Mouse (Mus musculus) heart, embryonic 16.5 days (tissue): ENCODE data around the gene Abca13. TPM values are rescaled to one million over a fixed set of nuclear protein-coding genes. Genes with fewer than 3 reads are reported as not detected.
A peak's percentile ranks its signal among the peaks of the same experiment; 100 is the strongest.
"Not testable (repeated sequence)": the region's sequence is repeated elsewhere in the genome, so short reads cannot be mapped to it uniquely, and the experiment has no call there.

Experiments used
- ATAC-seq: fragments of 200-750 bp; cut with Nextera tagmentation; replicated peaks from 2 replicates; pipeline ENCODE4 v1.8.0; 2017; ENCODE audit warnings: moderate number of reproducible peaks; ENCODE audit not compliant: insufficient read depth, low FRiP score; ENCODE audit errors: extremely low read depth
- H3K27ac ChIP-seq: fragments of 300-500 bp; sonication (generic); 2 replicates; pipeline ENCODE4 v1.5.1; 2014; ENCODE audit warnings: mild to moderate bottlenecking, low read length, control low read depth, moderate library complexity
- H3K27me3 ChIP-seq: fragments of 300-500 bp; sonication (generic); 2 replicates; pipeline ENCODE4 v1.6.1; 2014; ENCODE audit warnings: low read length, mixed read lengths; ENCODE audit not compliant: control insufficient read depth, insufficient read depth
- H3K36me3 ChIP-seq: fragments of 300-500 bp; sonication (generic); 2 replicates; pipeline ENCODE4 v1.6.1; 2014; ENCODE audit not compliant: control insufficient read depth, insufficient read depth
- H3K4me1 ChIP-seq: fragments of 300-500 bp; sonication (generic); 2 replicates; pipeline ENCODE4 v1.6.1; 2014; ENCODE audit warnings: low read length, mixed read lengths; ENCODE audit not compliant: control insufficient read depth, insufficient read depth
- H3K4me2 ChIP-seq: fragments of 300-500 bp; sonication (generic); 2 replicates; pipeline ENCODE4 v1.6.1; 2014; ENCODE audit warnings: low read depth, mild to moderate bottlenecking, control low read depth, low read length
- H3K4me3 ChIP-seq: fragments of 300-500 bp; sonication (generic); 2 replicates; pipeline ENCODE4 v1.5.1; 2014; ENCODE audit warnings: mild to moderate bottlenecking, control low read depth, low read length
- H3K9ac ChIP-seq: fragments of 300-500 bp; sonication (generic); 2 replicates; pipeline ENCODE4 v1.6.1; 2014; ENCODE audit warnings: low read length, control low read depth
- H3K9me3 ChIP-seq: fragments of 300-500 bp; sonication (generic); replicated peaks from 2 replicates; pipeline ENCODE4 v1.6.1; 2016; ENCODE audit warnings: low read length; ENCODE audit not compliant: control insufficient read depth
- WGBS: fragments of 180-500 bp; shearing (Covaris S2); extraction: QIAGEN DNeasy Blood & Tissue Kit; methylation state at CpG from one replicate; pipeline ENCODE4 v1.1.7; 2014; 5-methylcytosine and 5-hydroxymethylcytosine counted together
- polyA plus RNA-seq: library from polyadenylated mRNA; unstranded; fragments of >200 nt; fragmentation: Nextera tagmentation; extraction: Ambion mirVana; gene quantifications from 2 replicates; pipeline ENCODE4 v1.2.1, GENCODE M21; 2015

Gene Abca13
- polyA plus RNA-seq, 1 experiment from 2014 or later, result 0.01 TPM

DNA sequence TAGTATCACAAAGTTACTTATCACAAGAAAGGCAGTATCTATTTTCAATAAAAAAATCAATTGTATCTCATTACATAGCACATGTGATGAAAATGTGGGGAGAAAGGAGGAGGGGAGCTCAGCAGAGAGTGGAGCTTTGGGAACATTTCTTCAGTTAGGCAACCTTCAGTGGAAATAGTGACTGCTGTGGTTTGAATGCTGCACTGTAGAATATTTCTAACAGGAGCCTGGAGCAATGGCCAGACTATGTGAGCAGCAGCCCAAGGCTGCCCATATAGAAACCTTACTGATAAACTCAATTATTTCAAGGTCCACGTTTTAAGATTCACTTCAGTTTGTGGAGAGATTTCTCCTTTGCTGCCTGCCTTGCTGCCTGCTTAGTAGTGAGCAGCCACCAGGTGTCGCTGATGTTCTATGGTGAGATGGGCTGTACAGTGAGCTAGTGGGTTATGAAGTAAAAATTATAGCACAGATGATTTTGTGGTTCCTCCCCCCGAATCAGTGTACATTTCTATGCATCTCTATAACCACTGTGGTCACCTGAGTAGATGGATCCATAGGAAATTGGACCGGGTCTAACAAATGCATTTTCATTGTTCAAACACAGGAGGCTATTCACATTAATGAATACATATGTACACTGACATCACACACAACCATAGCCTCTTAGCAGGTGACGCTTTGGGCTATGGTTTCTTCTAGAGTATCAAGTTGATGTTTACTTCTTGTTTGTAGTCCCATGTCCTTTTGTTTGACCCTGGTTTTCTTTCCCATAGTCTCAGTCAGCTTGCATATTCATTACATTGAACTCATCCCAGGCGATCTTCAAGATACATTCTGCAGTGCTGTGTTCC, 125.6 kb downstream of the Abca13 start:
- H3K9me3 ChIP-seq, result no peaks in the 10 kb centered on the region
- ATAC-seq, result no peak
- H3K9ac ChIP-seq, result no peak overlapping the region
- no peaks in the 10 kb centered on the region for H3K4me1 ChIP-seq
- H3K4me3 ChIP-seq, result no peak overlapping the region
- no peaks in the 10 kb centered on the region for H3K27me3 ChIP-seq
- H3K36me3 ChIP-seq, result no peaks in the 10 kb centered on the region
- 32% methylated on average over 6 of the region's 6 CpGs for WGBS
- H3K27ac ChIP-seq, result no peak overlapping the region
- no peak overlapping the region for H3K4me2 ChIP-seq

DNA sequence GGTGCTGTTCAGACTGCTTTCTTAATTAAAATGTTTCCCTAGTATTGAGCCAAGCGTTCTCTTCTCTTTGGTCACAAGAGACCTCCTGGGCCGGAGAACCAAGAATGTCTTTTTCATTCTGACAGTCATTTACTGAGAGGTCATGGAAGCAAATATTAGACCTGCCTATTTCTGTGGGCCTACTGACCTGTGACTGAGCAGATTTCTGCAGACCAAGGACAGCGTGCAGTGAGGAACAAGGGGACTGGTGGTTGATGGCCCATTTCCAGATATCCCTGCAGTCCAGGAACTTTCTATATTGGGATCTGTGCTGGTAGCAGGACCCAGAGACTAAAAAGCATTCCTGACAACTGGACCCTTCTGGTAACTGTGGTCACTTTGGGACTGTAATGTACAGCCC, 146.4 kb downstream of the Abca13 start:
- H3K4me1 ChIP-seq, result no peaks in the 10 kb centered on the region
- H3K9ac ChIP-seq, result no peak overlapping the region
- no peaks in the 10 kb centered on the region for H3K36me3 ChIP-seq
- H3K27ac ChIP-seq, result no peak overlapping the region; the same call in 1 of the 2 replicates
- 0 out of 2 replicates have a peak, but pooled peaks have one; percentile 37 for ATAC-seq
- no peaks in the 10 kb centered on the region for H3K9me3 ChIP-seq
- H3K27me3 ChIP-seq, result no peaks in the 10 kb centered on the region
- no peak overlapping the region for H3K4me2 ChIP-seq
- 69% methylated on average over 3 of the region's 3 CpGs for WGBS
- H3K4me3 ChIP-seq, result no peak overlapping the region

DNA sequence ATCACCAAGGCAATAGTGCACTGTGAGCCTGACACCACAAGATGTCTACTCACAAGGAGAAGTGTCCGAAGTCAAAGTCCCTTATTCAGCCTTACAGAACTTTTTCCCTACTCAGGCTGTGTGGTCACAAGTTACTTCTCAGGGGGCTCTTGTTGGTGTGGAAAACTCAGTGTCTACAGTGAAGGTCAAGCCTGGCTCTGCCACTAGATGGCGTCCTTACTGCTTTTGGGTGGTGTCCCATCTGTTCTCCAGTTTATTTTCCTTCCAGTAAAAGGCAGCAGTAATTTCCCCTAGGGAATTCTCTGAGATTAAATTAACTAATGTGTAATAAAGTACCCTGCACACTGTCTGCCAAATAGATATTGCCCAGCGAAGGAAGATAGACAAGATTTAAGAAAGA, 156.0 kb downstream of the Abca13 start:
- Histone ChIP-seq H3K9ac (no peak overlapping the region), H3K9me3 (no peaks in the 10 kb centered on the region), H3K4me2 (no peak overlapping the region), H3K36me3 (no peaks in the 10 kb centered on the region), H3K4me1 (no peaks in the 10 kb centered on the region), H3K27me3 (no peaks in the 10 kb centered on the region), H3K27ac (no peak overlapping the region), H3K4me3 (no peak overlapping the region)
- 43% methylated on average over 3 of the region's 3 CpGs for WGBS
- no peak for ATAC-seq

DNA sequence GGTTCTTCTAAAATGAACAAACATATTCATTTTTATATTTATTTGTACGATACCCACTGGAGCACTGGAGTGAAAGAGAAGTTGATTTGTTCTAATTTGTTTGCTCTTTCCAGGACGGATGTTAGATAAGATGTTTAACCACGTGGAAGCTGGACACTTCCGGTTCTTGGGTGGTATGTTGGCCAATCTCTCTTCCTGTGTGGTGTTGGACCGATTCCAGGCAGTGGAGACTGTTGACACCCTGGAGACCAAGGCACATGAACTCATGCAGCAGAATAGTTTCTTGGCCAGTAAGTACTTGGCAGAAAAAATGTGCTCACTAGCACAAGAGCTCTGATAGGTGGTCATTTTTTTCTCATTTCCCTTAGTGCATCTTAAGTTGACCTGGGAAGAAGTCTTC, 181.4 kb downstream of the Abca13 start:
- H3K27me3 ChIP-seq, result no peaks in the 10 kb centered on the region
- 38% methylated on average over 5 of the region's 5 CpGs for WGBS
- ATAC-seq, result no peak
- H3K4me2 ChIP-seq, result no peak overlapping the region
- H3K4me3 ChIP-seq, result no peak overlapping the region
- no peak overlapping the region for H3K27ac ChIP-seq
- no peaks in the 10 kb centered on the region; the same call in 1 of the 2 replicates for H3K4me1 ChIP-seq
- no peaks in the 10 kb centered on the region for H3K36me3 ChIP-seq
- H3K9ac ChIP-seq, result no peak overlapping the region
- H3K9me3 ChIP-seq, result no peaks in the 10 kb centered on the region

DNA sequence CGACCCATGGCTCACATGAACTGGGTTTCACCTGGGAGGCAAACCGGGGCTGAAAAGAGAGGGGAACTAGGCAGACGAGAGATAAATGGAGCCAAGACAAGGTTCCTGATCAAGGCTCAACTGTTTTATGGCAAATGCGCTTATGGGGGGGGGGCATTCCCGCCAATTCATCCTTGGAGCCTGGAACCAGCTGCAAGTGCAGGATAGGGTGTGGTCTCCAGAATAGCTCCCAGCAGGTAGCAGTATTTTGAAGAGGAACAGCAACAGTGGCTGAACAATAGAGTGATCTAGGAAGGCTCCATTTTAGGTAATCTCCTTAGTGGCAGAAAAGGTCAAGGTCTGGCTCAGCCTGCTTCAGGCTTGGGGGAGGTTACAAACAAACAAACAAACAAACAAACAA, 182.7 kb downstream of the Abca13 start:
- H3K27ac ChIP-seq, H3K36me3 ChIP-seq, H3K9me3 ChIP-seq, H3K4me1 ChIP-seq, H3K4me2 ChIP-seq, H3K9ac ChIP-seq, H3K27me3 ChIP-seq, ATAC-seq, H3K4me3 ChIP-seq: not testable (repeated sequence)
- WGBS, result 77% methylated on average over 5 of the region's 5 CpGs

DNA sequence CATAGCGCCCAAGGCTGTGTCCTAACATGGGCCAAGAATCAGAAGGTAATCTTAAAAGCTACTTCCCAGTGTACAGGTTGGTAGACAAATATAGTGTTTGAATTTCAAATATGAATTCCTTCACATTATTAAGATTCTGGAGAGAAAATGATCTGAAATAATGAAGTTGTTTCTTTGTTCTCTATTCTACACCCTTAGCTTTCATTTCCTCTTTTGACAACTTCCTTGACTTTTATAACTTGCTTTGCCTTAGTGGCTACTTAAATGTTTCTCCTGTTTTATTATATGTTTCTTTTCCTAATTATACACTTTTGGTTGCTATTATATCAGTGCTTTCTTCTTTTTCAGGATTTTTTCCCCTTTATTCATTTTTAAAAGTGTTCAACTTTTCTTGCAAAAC, 196.8 kb downstream of the Abca13 start:
- no peak overlapping the region for H3K4me3 ChIP-seq
- H3K27me3 ChIP-seq, result no peaks in the 10 kb centered on the region
- no peak for ATAC-seq
- no peak overlapping the region for H3K27ac ChIP-seq
- no peak overlapping the region for H3K9ac ChIP-seq
- H3K4me1 ChIP-seq, result no peaks in the 10 kb centered on the region
- no peak overlapping the region for H3K4me2 ChIP-seq
- H3K36me3 ChIP-seq, result no peaks in the 10 kb centered on the region
- WGBS, result 86% methylated on average over 1 of the region's 1 CpGs
- H3K9me3 ChIP-seq, result no peaks in the 10 kb centered on the region

DNA sequence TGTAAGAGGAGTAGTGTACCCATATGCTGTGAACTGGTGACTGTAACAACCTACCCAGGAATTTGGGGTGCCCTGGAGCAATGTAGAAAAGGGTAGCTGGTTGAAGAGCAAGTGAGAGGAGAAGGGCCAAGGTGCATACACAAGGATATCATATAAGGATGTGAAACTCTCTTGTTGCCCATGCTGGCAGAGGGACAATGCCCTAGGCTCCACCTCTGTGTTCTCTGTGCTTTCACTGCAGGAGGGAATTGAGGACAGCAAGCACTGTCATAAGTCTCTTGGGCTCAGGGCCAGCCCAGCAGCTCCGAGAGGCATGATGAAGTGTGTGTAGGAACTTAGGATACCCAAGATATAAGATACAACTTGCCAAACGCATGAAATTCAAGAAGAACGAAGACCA, 225.2 kb downstream of the Abca13 start:
- H3K9me3 ChIP-seq, result no peaks in the 10 kb centered on the region
- no peak for ATAC-seq
- H3K27ac ChIP-seq, result no peak overlapping the region
- H3K4me2 ChIP-seq, result no peak overlapping the region
- H3K4me3 ChIP-seq, result no peak overlapping the region
- H3K36me3 ChIP-seq, result no peaks in the 10 kb centered on the region
- 0 out of 2 replicates have a peak, but pooled peaks cover 3% of the 10 kb centered on the region for H3K4me1 ChIP-seq
- no peaks in the 10 kb centered on the region for H3K27me3 ChIP-seq
- H3K9ac ChIP-seq, result no peak overlapping the region
- 68% methylated on average over 3 of the region's 3 CpGs for WGBS

DNA sequence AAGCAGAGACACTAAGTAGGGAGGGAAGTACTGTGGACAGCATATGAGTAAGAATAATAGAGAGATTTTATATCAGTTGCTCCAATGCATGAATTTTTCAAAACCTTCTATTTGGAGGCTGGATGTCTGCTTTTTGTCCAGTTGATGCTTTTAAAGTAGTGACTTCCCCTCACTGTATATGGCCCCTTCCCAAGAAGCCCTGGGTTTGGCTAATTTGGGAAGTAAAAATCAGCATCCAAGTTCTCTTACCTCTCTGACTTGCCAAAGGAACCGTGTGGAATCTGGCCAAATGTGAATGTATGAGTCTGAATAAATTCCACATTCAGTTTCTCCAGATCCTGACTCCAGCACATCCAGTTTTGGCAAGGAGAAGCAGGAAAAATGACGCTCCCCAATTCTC, 228.5 kb downstream of the Abca13 start:
- Histone ChIP-seq H3K27ac (no peak overlapping the region), H3K4me1 (0 out of 2 replicates have a peak, but pooled peaks cover 3% of the 10 kb centered on the region), H3K4me3 (no peak overlapping the region), H3K9ac (no peak overlapping the region), H3K4me2 (no peak overlapping the region), H3K9me3 (no peaks in the 10 kb centered on the region), H3K27me3 (no peaks in the 10 kb centered on the region), H3K36me3 (no peaks in the 10 kb centered on the region)
- ATAC-seq, result no peak
- 28% methylated on average over 2 of the region's 2 CpGs for WGBS

DNA sequence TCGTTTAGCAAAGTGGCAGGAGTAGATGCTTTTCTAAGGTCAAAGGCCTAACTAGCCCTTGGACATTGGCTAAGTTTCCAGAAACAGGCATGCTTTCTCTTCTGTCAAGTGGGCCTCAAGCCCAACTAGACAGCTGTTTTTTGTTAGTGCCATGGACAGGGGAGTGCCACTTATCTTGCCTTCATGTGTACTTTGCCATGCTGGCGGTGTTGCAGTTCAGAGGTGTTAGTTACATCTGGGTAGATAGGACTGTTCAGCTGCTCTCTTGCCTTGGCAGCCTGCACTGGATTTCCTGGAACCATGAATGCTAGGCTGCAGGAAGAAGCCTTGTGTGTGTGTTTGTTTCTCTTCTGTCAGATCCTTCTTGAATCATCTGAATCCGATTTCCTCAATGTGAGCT, 235.7 kb downstream of the Abca13 start:
- H3K9me3 ChIP-seq, result no peaks in the 10 kb centered on the region
- no peaks in the 10 kb centered on the region for H3K4me1 ChIP-seq
- no peaks in the 10 kb centered on the region for H3K36me3 ChIP-seq
- no peak overlapping the region for H3K9ac ChIP-seq
- WGBS, result 36% methylated on average over 3 of the region's 3 CpGs
- H3K4me3 ChIP-seq, result no peak overlapping the region
- H3K4me2 ChIP-seq, result no peak overlapping the region
- H3K27me3 ChIP-seq, result no peaks in the 10 kb centered on the region
- H3K27ac ChIP-seq, result no peak overlapping the region
- peak; percentile 65; the same call in 1 of the 2 replicates for ATAC-seq
